Mouse (Mus musculus) thymus, postnatal 0 days (tissue): ENCODE results near the gene Vdr. TPM values are rescaled to one million over a fixed set of nuclear protein-coding genes. Genes with fewer than 3 reads are reported as not detected.
"Not testable (repeated sequence)": the region's sequence is repeated elsewhere in the genome, so short reads cannot be mapped to it uniquely, and the experiment has no call there.

Experiments used
- DNase-seq: peaks from one replicate; pipeline ENCODE4 v3.0.0-alpha.2; 2015; ENCODE audit warnings: low spot score
- polyA plus RNA-seq: library from polyadenylated mRNA; unstranded; fragments of >200 nt; fragmentation: Nextera tagmentation; extraction: Ambion mirVana; gene quantifications from 2 replicates; pipeline ENCODE4 v1.2.1, GENCODE M21; 2015

Gene Vdr
- polyA plus RNA-seq, 1 experiment from 2014 or later = 2.2 TPM

- DNase-seq = no peak
Observed at GRCm38 (mm10) chr15:97881423-97881822, 29.0 kb downstream of the Vdr start.

- no peak for DNase-seq
Observed at GRCm38 (mm10) chr15:97880441-97880840, 30.0 kb downstream of the Vdr start.

GRCm38 (mm10) chr15:97878696-97879328, 31.6 kb downstream of the Vdr start:
- no peak for DNase-seq

DNA sequence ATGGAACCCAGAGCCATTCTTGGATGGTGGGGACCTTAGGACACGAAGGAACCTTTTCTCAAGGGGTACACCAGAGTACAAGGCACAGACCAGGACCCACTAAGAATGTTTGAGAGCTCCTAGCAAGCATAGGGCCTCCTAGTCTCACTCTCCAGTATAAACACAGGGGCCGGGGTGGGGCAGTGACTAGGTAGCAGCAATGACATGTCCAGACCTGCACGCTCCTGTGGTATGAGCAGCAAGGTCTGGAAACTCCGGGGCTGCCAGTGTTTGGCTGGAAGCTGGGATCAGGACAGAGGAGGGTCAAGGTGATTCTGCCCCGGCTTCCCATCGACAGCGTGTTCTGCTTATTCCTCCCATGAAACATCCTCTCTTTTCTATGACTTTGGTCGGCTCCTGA, 34.6 kb downstream of the Vdr start:
- DNase-seq = no peak

DNA sequence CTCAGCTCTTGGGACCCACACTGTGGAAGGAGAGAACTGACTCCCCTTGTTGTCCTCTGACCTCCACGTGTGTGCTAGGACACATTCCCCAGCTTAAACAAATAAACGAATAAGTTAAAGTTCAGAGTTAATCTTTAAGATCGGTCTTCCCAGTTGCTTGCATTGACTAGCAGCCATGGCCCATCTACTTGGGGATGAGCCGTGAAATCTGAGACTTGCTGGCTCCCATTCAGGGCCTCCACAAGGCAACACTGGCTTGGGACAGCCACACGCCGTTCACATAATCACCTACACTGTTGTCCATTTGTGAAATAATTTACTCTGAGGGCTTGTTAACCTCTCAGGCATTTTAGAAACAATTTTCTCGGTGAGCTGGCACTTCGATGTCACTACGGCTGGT, 36.7 kb downstream of the Vdr start:
- DNase-seq = no peak

- DNase-seq = no peak
Observed at GRCm38 (mm10) chr15:97872161-97872560, 38.3 kb downstream of the Vdr start.

DNA sequence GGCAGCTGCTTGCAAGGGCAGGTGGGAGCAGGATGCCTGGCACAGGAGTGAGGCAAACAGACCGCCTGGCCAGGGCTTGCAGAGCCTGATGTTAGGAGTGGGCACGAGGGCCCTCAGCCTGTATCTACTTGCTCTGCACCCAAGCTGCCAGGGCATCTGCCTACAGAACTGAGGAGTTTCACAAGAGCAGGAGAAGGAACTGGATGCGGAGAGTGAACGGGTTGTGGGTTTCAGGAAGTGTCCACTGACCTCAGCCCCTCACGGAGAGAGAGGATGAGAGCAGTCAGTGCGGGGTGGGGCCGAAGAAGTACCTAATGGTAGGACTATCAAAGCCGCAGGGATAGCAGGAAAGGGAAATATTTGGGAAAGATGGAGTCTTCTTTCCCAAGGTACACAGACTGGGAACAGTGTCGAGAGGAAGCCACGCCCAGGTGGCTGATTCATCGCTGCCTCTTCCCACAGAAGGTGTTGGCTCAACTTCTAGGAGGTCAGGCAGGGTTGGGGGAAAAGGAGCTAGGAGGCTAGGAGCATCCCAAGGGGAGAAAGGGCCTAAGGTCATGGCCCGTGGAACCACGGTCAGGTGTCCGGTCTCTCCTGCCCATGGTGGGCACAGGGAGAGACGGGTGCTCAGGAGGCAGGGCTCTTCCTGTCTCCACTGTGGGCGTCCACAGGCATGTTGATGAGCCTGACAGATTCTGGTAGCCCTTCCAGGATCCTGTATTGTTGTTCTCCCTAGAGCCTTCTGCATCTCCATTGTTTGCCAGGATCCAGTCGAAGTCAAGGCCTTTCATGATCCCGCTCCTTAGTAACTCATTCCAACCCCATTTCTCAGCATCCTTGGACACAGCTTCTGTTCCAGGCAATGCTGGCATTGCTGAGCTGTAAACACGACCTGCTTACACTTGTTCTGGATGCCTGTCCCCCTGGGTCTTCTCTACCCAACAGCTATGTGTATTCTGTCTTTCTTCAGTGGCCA, 39.1 kb downstream of the Vdr start:
- no peak for DNase-seq

DNA sequence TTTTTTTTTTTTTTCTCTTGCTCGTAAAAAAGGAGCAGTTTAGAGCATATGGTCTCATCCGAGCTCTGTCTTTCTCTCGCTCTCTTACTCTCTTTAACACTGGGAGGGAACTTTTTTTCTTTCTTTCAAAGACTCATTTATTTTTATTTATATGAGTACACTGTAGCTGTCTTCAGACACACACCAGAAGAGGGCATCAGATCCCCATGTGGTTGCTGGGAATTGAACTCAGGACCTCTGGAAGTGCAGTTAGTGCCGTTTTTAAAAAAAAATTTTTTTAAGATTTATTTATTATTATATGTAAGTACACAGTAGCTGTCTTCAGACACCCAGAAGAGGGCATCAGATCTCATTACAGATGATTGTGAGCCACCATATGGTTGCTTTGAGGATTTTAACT, 40.3 kb downstream of the Vdr start:
- not testable (repeated sequence) for DNase-seq

DNA sequence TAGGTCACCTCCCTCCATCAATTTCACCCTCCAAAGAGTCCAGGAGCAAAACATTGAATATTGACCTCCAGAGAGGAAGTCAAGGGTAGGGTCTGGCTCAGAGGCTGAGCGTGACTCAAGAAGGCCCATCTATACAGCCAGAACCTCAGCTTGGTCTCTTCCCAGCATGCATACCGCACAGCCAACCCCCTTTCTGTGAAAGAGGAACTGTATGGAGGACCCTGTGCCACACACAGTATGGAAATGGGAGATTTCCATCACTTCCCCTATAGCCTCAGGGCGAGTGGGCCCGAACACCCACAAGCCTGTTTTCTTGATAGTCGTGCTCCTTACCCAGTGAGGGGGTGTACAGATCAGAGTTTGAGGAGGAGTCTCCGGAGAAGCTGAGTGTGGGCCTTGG, 41.4 kb downstream of the Vdr start:
- no peak for DNase-seq

- no peak for DNase-seq
Observed at GRCm38 (mm10) chr15:97865988-97866387, 44.4 kb downstream of the Vdr start.

DNA sequence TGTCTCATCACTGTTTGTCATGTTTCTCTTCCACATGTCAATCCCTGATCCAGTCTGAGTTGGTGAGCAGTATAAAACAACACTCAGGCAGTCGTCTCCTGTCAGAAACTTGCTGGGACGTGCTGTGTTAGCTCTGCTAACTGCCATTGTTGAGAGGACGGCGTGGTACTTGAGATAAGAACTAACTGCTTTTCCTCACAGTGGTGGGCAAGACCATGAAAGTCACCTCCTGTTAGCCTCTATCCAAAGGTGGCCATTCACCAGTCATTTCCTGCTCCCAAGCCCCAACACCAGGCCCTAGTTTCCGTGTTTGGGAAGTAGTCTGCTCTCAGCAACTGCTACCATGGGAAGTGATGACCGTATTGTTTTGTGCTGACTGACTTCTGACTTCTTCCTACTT, 45.3 kb downstream of the Vdr start:
- no peak for DNase-seq

- no peak for DNase-seq
Observed at GRCm38 (mm10) chr15:97864361-97865045, 45.9 kb downstream of the Vdr start.

- DNase-seq = no peak
Observed at GRCm38 (mm10) chr15:97863494-97863881, 46.9 kb downstream of the Vdr start.

- no peak for DNase-seq
Observed at GRCm38 (mm10) chr15:97862881-97863493, 47.4 kb downstream of the Vdr start.

DNA sequence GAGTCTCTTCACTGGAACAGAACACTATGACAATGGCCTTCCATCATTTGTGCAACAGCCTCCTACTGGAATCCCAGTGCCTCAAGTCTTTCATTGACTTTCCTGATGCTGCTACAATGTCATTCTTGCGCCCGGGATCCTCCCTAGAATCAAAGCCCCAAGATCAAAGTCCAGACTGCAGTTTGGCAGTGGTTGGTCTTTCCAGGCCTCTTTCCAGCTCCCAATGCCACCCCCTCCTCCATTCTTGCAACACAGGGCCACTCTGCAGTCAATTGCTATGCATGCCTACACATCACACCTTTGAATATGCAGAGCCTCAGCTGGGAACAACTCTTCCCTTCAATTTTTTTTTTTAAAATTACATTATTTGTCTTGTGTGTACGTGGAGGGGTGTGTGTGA, 50.1 kb downstream of the Vdr start:
- no peak for DNase-seq

GRCm38 (mm10) chr15:97858431-97858830, 52.0 kb downstream of the Vdr start:
- DNase-seq = no peak

- no peak for DNase-seq
Observed at GRCm38 (mm10) chr15:97854551-97854950, 55.9 kb downstream of the Vdr start.

DNA sequence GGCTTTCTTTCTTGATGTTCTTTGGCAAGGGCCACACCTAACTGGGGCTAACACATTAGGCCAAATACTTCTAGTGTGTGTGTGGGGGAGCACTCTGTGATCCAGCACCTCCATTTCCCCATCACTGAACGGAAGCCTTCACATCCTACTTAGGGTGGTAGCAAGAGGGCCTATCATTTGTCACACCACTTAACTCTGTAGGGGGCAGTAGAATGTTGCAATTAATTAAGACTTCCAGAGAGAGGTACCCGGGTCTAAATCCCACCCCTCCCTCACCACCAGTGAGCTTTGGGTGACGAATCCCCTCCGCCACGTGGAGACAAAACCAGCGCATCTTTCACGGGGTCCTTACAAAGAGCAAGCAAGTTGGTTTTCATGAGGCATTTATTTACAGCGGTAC, 56.4 kb downstream of the Vdr start:
- DNase-seq = peak; percentile 47

DNA sequence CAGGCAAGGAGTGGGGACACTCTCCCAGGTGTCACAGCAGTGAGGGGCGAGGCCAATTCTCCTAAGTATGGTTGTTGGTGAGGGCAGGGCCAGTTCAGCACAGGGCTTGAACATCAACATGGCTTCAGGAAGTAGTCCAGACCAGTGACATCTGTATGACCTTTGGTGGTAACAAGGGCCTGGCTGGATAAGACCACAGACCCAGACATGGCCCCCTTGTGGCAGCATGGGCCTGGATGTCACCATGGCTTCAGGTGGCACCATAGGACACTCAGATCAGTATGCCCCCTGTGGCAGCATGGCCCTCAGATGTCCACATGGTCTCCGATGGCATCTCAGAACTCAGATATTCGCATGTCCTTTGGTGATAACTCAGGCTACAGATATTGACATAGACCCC, 58.1 kb downstream of the Vdr start:
- no peak for DNase-seq

- no peak for DNase-seq
Observed at GRCm38 (mm10) chr15:97851011-97851410, 59.4 kb downstream of the Vdr start.

DNA sequence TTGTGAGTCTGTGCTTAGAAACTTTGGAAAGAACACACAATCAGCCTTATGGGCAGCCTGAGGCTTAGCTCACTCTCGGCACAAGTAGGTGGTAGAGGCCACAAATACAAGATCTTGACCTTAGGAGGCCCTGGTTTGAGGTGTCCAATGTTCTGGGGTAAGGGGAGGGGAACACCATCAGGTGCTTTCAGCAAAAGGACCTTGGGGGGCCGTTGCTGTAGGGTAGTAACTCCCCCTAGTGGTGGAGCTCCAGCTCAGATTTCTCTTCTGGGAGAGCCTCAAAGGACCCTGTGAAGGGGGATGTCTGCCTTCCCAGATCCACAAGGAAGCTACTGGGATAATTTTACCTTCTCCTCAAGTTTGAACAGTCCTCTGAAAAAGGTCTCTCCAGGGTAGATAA, 60.0 kb downstream of the Vdr start:
- DNase-seq = peak; percentile 81
